Mouse (Mus musculus) brain, embryonic 18.5 days (tissue): ENCODE results near the gene Tomm5.
A peak's percentile ranks its signal among the peaks of the same experiment; 100 is the strongest.
"Not testable (repeated sequence)": the region's sequence is repeated elsewhere in the genome, so short reads cannot be mapped to it uniquely, and the experiment has no call there.

Source experiments
- DNase-seq: peaks from one replicate; pipeline ENCODE4 v3.0.0-alpha.2; 2012; ENCODE audit warnings: low read depth, low spot score

Gene Tomm5

GRCm38 (mm10) chr4:45107601-45108277 lies at the start of gene Tomm5:
Tomm5 (minus strand) TSS chr4:45108114.
- peak; percentile 92 for DNase-seq

- DNase-seq: no peak
Measured at GRCm38 (mm10) chr4:45156433-45156832, 48.5 kb upstream of the Tomm5 start.

DNA sequence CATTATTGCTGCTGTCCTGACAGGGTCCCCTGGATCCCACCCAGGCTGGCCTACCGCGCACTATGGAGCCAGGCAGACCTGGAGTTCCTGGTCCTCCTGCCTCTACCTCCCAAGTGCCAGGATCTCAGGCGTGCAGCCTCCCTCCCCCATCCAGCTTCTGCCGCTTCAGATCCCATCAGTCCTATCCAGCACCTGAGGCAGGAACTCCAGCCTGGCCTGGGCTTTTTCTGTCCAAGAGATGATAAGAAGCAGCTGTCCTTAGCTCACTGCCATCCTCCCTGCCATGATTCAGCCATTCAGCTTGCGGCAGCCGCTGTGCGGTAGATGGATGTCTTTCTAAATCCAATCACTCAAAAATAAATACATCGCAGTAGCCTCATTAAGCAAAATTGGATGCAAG lies 35.1 kb upstream of the Tomm5 start:
- DNase-seq: no peak

DNA sequence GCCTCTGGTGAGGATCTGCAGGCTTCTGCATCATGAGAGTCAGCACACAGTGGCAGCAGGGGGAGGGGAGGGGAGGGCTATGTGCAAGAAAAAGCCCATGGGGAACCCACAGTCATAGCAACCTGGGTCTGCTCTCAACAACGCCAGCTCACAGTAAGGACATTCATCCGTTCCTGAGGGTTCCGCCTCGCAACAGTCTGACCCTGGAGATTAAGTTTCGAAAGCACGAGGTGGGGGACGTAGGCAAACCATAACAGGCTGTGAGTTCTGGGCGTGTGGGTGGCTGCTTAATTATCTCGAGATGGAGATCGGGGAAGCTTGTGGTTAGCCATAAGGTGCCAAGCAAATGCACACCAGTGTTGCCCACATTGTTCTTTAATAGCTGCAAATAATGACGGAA lies 34.5 kb upstream of the Tomm5 start:
- DNase-seq: no peak

GRCm38 (mm10) chr4:45141835-45142234 lies 33.9 kb upstream of the Tomm5 start:
- DNase-seq: no peak

- DNase-seq: no peak
Measured at GRCm38 (mm10) chr4:45137636-45138035, 29.7 kb upstream of the Tomm5 start.

GRCm38 (mm10) chr4:45134471-45134870 lies 26.6 kb upstream of the Tomm5 start:
- no peak for DNase-seq

GRCm38 (mm10) chr4:45131021-45131420 lies 23.1 kb upstream of the Tomm5 start:
- no peak for DNase-seq

DNA sequence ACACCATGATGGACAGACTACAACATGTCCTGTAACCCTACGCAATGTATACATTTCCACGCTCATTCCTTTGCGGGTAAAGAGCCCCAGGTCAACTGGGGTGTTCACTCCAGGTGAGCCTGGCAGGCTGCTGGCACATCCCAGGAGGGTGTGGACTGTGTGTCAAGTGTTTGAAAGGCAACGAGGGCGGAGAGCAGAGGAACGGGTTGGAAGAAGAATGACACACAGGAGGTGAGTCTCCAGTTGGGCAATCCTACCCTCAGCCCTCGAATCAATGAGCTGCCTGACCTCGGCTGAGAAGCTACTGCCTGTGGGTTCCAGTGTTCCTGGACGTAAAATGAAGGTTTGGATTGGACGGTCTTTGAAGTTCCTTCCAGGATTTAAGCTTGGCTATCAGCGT lies 13.4 kb upstream of the Tomm5 start:
- DNase-seq: no peak

DNA sequence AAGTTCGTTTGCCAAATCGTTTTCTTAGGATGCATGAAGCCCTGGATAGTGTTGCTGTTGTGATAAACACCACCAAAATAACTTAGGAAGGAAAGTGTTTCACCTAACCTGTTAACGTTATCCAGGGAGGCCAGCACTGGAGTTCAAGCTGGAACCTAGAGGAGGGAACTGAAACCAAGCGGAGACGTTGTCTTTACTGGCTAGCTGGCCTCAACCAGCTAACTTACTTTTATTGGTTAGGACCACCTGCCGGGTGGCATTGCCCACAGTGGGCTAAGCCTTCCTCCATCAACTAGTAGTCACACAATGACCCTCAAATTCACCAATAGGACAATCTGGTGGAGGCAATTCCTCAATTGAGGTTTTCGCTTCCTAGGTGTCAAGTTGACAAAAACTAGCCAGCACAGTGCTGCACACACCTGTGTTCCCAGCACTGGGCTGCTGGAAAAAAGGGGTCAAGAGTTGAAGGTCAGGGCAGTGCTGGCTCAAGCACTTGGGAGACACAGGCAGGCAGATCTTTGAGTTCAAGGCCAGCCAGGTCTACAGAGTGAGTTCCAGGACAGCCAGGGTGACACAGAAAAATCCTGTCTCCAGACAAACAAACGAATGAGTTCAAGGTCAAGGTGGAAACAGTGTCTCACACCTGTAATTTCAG lies 669 bp upstream of the Tomm5 start:
- no peak for DNase-seq

- DNase-seq: no peak
Measured at GRCm38 (mm10) chr4:45107066-45107465, 848 bp downstream of the Tomm5 start.

GRCm38 (mm10) chr4:45106409-45106808 lies 1.5 kb downstream of the Tomm5 start:
- DNase-seq: no peak

DNA sequence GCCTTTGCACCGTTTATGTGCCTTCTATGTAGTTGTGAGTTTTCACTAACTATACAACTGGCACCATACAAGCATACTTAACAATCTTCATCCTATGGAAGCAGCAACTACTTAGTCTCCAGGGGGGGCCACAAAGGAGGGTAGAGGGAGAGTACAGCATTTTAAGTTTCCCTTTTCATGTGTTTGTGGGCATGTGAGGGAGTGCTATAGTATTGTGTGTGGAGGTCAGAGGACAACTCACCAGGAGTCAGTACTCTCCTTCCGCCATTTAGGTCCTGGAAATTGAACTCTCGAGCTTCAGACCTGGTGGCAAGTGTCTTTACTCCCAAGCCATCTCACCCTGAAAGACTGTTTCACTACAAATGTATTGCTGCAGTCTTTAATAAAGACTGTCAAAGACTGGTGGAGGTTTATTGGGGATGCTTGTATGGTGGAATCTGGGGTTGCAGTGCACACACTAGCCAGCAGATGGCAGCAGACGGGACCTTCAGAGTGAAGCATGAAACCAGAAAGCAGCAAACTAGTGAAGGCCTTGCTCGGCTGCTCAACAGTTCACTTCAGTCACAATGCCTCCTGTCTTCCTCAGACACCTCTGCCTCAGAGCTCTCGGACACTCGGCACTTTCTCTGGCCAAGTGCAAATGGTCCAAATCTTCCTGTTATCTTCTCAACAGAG lies 10.6 kb downstream of the Tomm5 start:
- DNase-seq: no peak

GRCm38 (mm10) chr4:45084895-45085290 lies 23.0 kb downstream of the Tomm5 start:
- DNase-seq: no peak

GRCm38 (mm10) chr4:45084021-45084894 lies 23.7 kb downstream of the Tomm5 start, which contains the start of gene Fbxo10:
Fbxo10 (minus strand) TSS chr4:45084604.
- peak; percentile 77 for DNase-seq

DNA sequence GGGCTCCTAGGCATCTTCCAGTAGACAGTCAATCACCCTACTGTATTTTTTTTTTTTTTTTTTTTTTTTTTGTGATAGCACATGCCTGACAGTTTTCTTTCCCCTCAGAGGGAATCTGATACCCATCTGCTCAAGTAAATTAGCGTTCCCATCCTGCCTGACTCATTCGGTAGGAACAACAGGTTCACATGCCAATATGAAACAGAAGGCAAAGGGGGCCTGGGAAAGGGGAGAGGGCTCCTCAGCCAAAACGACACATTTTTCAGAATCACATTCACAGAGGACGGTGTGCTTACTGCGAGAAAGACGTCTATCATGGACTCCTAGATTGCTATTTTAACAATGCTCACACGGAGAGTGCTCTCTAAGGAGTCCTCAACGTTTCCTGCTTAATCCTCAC lies 24.4 kb downstream of the Tomm5 start:
- DNase-seq: no peak

GRCm38 (mm10) chr4:45082951-45083350 lies 25.0 kb downstream of the Tomm5 start:
- DNase-seq: no peak

DNA sequence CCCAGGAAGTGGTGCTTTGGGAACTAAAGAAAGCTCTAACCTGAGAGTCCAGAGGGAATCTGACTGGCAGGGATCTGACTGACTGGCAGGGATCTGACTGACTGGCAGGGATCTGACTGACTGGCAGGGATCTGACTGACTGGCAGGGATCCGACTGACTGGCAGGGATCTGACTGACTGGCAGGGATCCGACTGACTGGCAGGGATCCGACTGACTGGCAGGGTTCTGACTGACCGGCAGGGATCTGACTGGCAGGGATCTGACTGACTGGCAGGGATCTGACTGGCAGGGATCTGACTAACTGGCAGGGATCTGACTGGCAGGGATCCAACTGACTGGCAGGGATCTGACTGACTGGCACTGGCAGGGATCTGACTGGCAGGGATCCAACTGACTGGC lies 26.9 kb downstream of the Tomm5 start:
- DNase-seq: not testable (repeated sequence)

GRCm38 (mm10) chr4:45073544-45073943 lies 34.4 kb downstream of the Tomm5 start:
- DNase-seq: no peak

- no peak for DNase-seq
Measured at GRCm38 (mm10) chr4:45072261-45072973, 35.5 kb downstream of the Tomm5 start.

DNA sequence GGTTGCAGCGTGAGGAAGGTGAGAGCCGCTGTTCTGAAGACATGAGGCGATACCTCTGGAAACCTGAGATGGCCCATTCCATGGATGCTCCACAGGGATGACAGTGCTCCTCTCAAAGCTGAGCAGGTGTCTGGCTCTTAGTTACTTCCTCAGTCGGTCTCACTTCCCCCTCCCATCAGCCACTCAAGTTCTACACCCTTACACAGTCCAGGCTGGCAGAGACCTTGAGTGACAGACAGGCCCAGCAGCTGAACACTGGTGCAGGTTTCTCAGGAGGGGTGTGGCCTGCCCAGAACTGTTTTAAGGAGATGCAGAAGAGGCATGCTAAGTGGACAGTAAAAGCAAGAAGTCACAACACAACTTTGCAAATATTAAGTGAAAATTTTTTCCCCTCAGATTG lies 40.2 kb downstream of the Tomm5 start:
- no peak for DNase-seq
